Comparison of ENCODE assay signal across 18 mouse cellular contexts in genomic region chr2:27284441-27284840, GRCm38 (mm10).
"Had no signal": no experiment of that assay in that cellular context is flagged by ENCODE, and none has a peak within 500 bp of the region (broad histone marks: within the 10 kb centered on the region; RNA-seq: fewer than 3 reads in every experiment).

No protein-coding gene starts in this region.

- H3K4me3 ChIP-seq: layer of hippocampus, adult 2 months; limb, embryonic 13.5 days; liver, embryonic 12.5 days; midbrain, embryonic 12.5 days; neural tube, embryonic 13.5 days; stomach, embryonic 15.5 days had no signal

- H3K9ac ChIP-seq: limb, embryonic 13.5 days; liver, embryonic 12.5 days; lung, embryonic 14.5 days; midbrain, embryonic 12.5 days; neural tube, embryonic 13.5 days; stomach, embryonic 15.5 days had no signal

- H3K27ac ChIP-seq: layer of hippocampus, adult 2 months; limb, embryonic 13.5 days; liver, embryonic 12.5 days; macrophage; midbrain, embryonic 12.5 days; neural tube, embryonic 13.5 days; stomach, embryonic 15.5 days had no signal

- DNase-seq: left cerebral cortex, postnatal 4 days; lung, embryonic 14.5 days; lung, postnatal 10 days; retina, postnatal 1 day; right cerebral cortex, postnatal 4 days; thymus, postnatal 36 days had no signal

- H3K27me3 ChIP-seq: limb, embryonic 13.5 days; liver, embryonic 12.5 days; midbrain, embryonic 12.5 days; neural tube, embryonic 13.5 days; stomach, embryonic 15.5 days had no signal

- H3K9me3 ChIP-seq: limb, embryonic 13.5 days; liver, embryonic 12.5 days; megakaryocyte, embryonic 14.5 days; midbrain, embryonic 12.5 days; neural tube, embryonic 13.5 days; stomach, embryonic 15.5 days had no signal

- ATAC-seq: hindbrain, embryonic 16.5 days; inflammation-experienced regulatory T-cells, adult 6 months; intestine, postnatal 0 days; liver, embryonic 12.5 days; midbrain, embryonic 16.5 days had no signal

- H3K4me2 ChIP-seq: limb, embryonic 13.5 days; liver, embryonic 12.5 days; lung, embryonic 14.5 days; midbrain, embryonic 12.5 days; neural tube, embryonic 13.5 days; stomach, embryonic 15.5 days had no signal
